Mouse (Mus musculus) forebrain, postnatal 0 days (tissue): ENCODE measurements around the gene Foxn1. TPM values are rescaled to one million over a fixed set of nuclear protein-coding genes. Genes with fewer than 3 reads are reported as not detected.

ENCODE experiments used
- ATAC-seq: fragments of 200-750 bp; cut with Nextera tagmentation; 2 replicates; pipeline ENCODE4 v1.8.0; 2017; ENCODE audit warnings: mild to moderate bottlenecking, moderate library complexity
- DNase-seq: peaks from one replicate; pipeline ENCODE4 v3.0.0-alpha.2; 2015
- H3K27ac ChIP-seq: fragments of 300-500 bp; sonication (generic); 2 replicates; pipeline ENCODE4 v1.5.1; 2014; ENCODE audit warnings: low read depth, mild to moderate bottlenecking, antibody characterized with exemption, low read length, moderate library complexity, mixed read lengths
- H3K27me3 ChIP-seq: fragments of 300-500 bp; sonication (generic); 2 replicates; pipeline ENCODE4 v1.6.1; 2014; ENCODE audit warnings: mild to moderate bottlenecking, low read length, mixed read lengths; ENCODE audit not compliant: insufficient read depth
- H3K36me3 ChIP-seq: fragments of 300-500 bp; sonication (generic); 2 replicates; pipeline ENCODE4 v1.6.1; 2014; ENCODE audit warnings: mild to moderate bottlenecking, moderate library complexity; ENCODE audit not compliant: insufficient read depth
- H3K4me1 ChIP-seq: fragments of 300-500 bp; sonication (generic); 2 replicates; pipeline ENCODE4 v1.6.1; 2014; ENCODE audit warnings: antibody characterized with exemption; ENCODE audit not compliant: insufficient read depth
- H3K4me2 ChIP-seq: fragments of 300-500 bp; sonication (generic); 2 replicates; pipeline ENCODE4 v1.6.1; 2014; ENCODE audit warnings: low read depth, mild to moderate bottlenecking, moderate library complexity
- H3K4me3 ChIP-seq: fragments of 300-500 bp; sonication (generic); 2 replicates; pipeline ENCODE4 v1.5.1; 2014; ENCODE audit warnings: low read depth, low read length, mixed read lengths
- H3K9ac ChIP-seq: fragments of 300-500 bp; sonication (generic); 2 replicates; pipeline ENCODE4 v1.6.1; 2014; ENCODE audit warnings: mild to moderate bottlenecking
- H3K9me3 ChIP-seq: fragments of 300-500 bp; sonication (generic); 2 replicates; pipeline ENCODE4 v1.6.1; 2016; ENCODE audit warnings: low read length
- CTCF ChIP-seq: sonication (generic); IDR thresholded peaks from 2 replicates; pipeline ENCODE4 v1.5.1; 2016; ENCODE audit warnings: antibody characterized with exemption, control low read depth, low read depth
- WGBS: fragments of 180-500 bp; shearing (Covaris S2); extraction: QIAGEN DNeasy Blood & Tissue Kit; methylation state at CpG from one replicate; pipeline ENCODE4 v1.1.7; 2014; 5-methylcytosine and 5-hydroxymethylcytosine counted together
- polyA plus RNA-seq: library from polyadenylated mRNA; unstranded; fragments of >200 nt; fragmentation: Nextera tagmentation; extraction: Ambion mirVana; gene quantifications from 2 replicates; pipeline ENCODE4 v1.2.1, GENCODE M21; 2015
- total RNA-seq: library from RNA; depleted of rRNA; stranded (reverse); fragments of >200 nt; gene quantifications from 2 replicates; pipeline ENCODE4 v1.2.3, GENCODE M21; 2014

Foxn1 gene
- total and polyA plus RNA-seq, 2 experiments from 2014 or later = not detected

GRCm38 (mm10) chr11:78399680-78400079 is 13.3 kb upstream of the Foxn1 start:
- Histone ChIP-seq H3K27me3 (no peaks in the 10 kb centered on the region; the same call in 1 of the 2 replicates), H3K4me2 (no peak overlapping the region), H3K4me1 (0 out of 2 replicates have a peak, but pooled peaks cover 4% of the 10 kb centered on the region), H3K36me3 (no peaks in the 10 kb centered on the region), H3K27ac (no peak overlapping the region), H3K4me3 (no peak overlapping the region), H3K9ac (no peak overlapping the region), H3K9me3 (no peaks in the 10 kb centered on the region)
- DNase-seq (peak; percentile 88), ATAC-seq (peak; percentile 63)
- WGBS = 15% methylated on average over 8 of the region's 8 CpGs
- TF ChIP-seq CTCF = peak; percentile 98

GRCm38 (mm10) chr11:78398212-78398611 is 11.9 kb upstream of the Foxn1 start:
- ATAC-seq (no peak), DNase-seq (no peak)
- H3K9me3 ChIP-seq = no peaks in the 10 kb centered on the region
- H3K27ac ChIP-seq = no peak overlapping the region
- H3K4me3 ChIP-seq = no peak overlapping the region
- no peak overlapping the region for H3K4me2 ChIP-seq
- H3K36me3 ChIP-seq = no peaks in the 10 kb centered on the region
- no peak for TF ChIP-seq CTCF
- H3K4me1 ChIP-seq = 0 out of 2 replicates have a peak, but pooled peaks cover 4% of the 10 kb centered on the region
- 82% methylated on average over 6 of the region's 6 CpGs for WGBS
- H3K27me3 ChIP-seq = no peaks in the 10 kb centered on the region; the same call in 1 of the 2 replicates
- no peak overlapping the region for H3K9ac ChIP-seq

GRCm38 (mm10) chr11:78397397-78397796 is 11.0 kb upstream of the Foxn1 start:
- TF ChIP-seq CTCF = peak; percentile 74
- 10% methylated on average over 18 of the region's 18 CpGs for WGBS
- no peaks in the 10 kb centered on the region for H3K9me3 ChIP-seq
- 0 out of 2 replicates have a peak, but pooled peaks cover 4% of the 10 kb centered on the region for H3K4me1 ChIP-seq
- ATAC-seq (peak; percentile 79), DNase-seq (peak; percentile 81)
- H3K27ac ChIP-seq = no peak overlapping the region
- H3K9ac ChIP-seq = no peak overlapping the region
- no peak overlapping the region for H3K4me3 ChIP-seq
- no peaks in the 10 kb centered on the region; the same call in 1 of the 2 replicates for H3K27me3 ChIP-seq
- no peaks in the 10 kb centered on the region for H3K36me3 ChIP-seq
- H3K4me2 ChIP-seq = peak overlapping the region; percentile 35

- 0 out of 2 replicates have a peak, but pooled peaks cover 4% of the 10 kb centered on the region for H3K4me1 ChIP-seq
- DNase-seq = no peak
- TF ChIP-seq CTCF = no peak
- no peak for ATAC-seq
- no peak overlapping the region for H3K4me3 ChIP-seq
- peak overlapping the region; percentile 35 for H3K4me2 ChIP-seq
- H3K9ac ChIP-seq = no peak overlapping the region
- no peaks in the 10 kb centered on the region for H3K36me3 ChIP-seq
- H3K27ac ChIP-seq = no peak overlapping the region
- H3K9me3 ChIP-seq = no peaks in the 10 kb centered on the region
- WGBS = 36% methylated on average over 11 of the region's 11 CpGs
- H3K27me3 ChIP-seq = no peaks in the 10 kb centered on the region; the same call in 1 of the 2 replicates
Measured at GRCm38 (mm10) chr11:78396950-78397349, 10.6 kb upstream of the Foxn1 start.

GRCm38 (mm10) chr11:78392728-78393127 is 6.4 kb upstream of the Foxn1 start:
- H3K27me3 ChIP-seq = no peaks in the 10 kb centered on the region
- DNase-seq (no peak), ATAC-seq (no peak)
- H3K4me2 ChIP-seq = no peak overlapping the region
- 0 out of 2 replicates have a peak, but pooled peaks cover 4% of the 10 kb centered on the region for H3K4me1 ChIP-seq
- H3K9me3 ChIP-seq = no peaks in the 10 kb centered on the region
- H3K4me3 ChIP-seq = no peak overlapping the region
- WGBS = 89% methylated on average over 3 of the region's 3 CpGs
- no peak overlapping the region for H3K9ac ChIP-seq
- H3K27ac ChIP-seq = no peak overlapping the region
- no peak for TF ChIP-seq CTCF
- H3K36me3 ChIP-seq = no peaks in the 10 kb centered on the region

- no peak overlapping the region for H3K4me2 ChIP-seq
Measured at GRCm38 (mm10) chr11:78385776-78386175, 582 bp downstream of the Foxn1 start.

GRCm38 (mm10) chr11:78382701-78383100 is 3.7 kb downstream of the Foxn1 start:
- no peak overlapping the region for H3K4me3 ChIP-seq
- no peak for TF ChIP-seq CTCF
- WGBS = 28% methylated on average over 5 of the region's 5 CpGs
- H3K27ac ChIP-seq = no peak overlapping the region
- no peak overlapping the region for H3K4me2 ChIP-seq
- H3K36me3 ChIP-seq = no peaks in the 10 kb centered on the region
- ATAC-seq = no peak
- no peaks in the 10 kb centered on the region for H3K4me1 ChIP-seq
- DNase-seq = no peak
- H3K9ac ChIP-seq = no peak overlapping the region
- H3K27me3 ChIP-seq = no peaks in the 10 kb centered on the region
- H3K9me3 ChIP-seq = no peaks in the 10 kb centered on the region

More at GRCm38 (mm10) chr11:78385776-78386175, 582 bp downstream of the Foxn1 start:
- Histone ChIP-seq H3K27me3 (no peaks in the 10 kb centered on the region), H3K27ac (no peak overlapping the region), H3K4me1 (no peaks in the 10 kb centered on the region), H3K36me3 (no peaks in the 10 kb centered on the region), H3K4me3 (no peak overlapping the region), H3K9me3 (no peaks in the 10 kb centered on the region), H3K9ac (no peak overlapping the region)
- DNase-seq (no peak), ATAC-seq (no peak)
- WGBS = 92% methylated on average over 10 of the region's 10 CpGs
- TF ChIP-seq CTCF = no peak
